Mouse (Mus musculus) stomach, embryonic 16.5 days (tissue): ENCODE results near the gene Elk4. TPM values are rescaled to one million over a fixed set of nuclear protein-coding genes. Genes with fewer than 3 reads are reported as not detected.

Experiments used
- ATAC-seq: fragments of 200-750 bp; cut with Nextera tagmentation; 2 replicates; pipeline ENCODE4 v1.8.0; 2017; ENCODE audit warnings: moderate number of reproducible peaks, moderate TSS enrichment; ENCODE audit not compliant: insufficient read depth, low FRiP score
- H3K27ac ChIP-seq: fragments of 300-500 bp; sonication (generic); 2 replicates; pipeline ENCODE4 v1.5.1; 2014; ENCODE audit warnings: low read length
- H3K27me3 ChIP-seq: fragments of 300-500 bp; sonication (generic); 2 replicates; pipeline ENCODE4 v1.6.1; 2014; ENCODE audit warnings: low read length, control low read depth, mixed read lengths; ENCODE audit not compliant: control insufficient read depth, insufficient read depth
- H3K36me3 ChIP-seq: fragments of 300-500 bp; sonication (generic); 2 replicates; pipeline ENCODE4 v1.6.1; 2014; ENCODE audit warnings: low read length; ENCODE audit not compliant: control insufficient read depth, insufficient read depth
- H3K4me1 ChIP-seq: fragments of 300-500 bp; sonication (generic); 2 replicates; pipeline ENCODE4 v1.6.1; 2014; ENCODE audit warnings: low read length, control low read depth, mixed read lengths; ENCODE audit not compliant: control insufficient read depth, insufficient read depth
- H3K4me2 ChIP-seq: fragments of 300-500 bp; sonication (generic); 2 replicates; pipeline ENCODE4 v1.6.1; 2014; ENCODE audit warnings: low read depth, low read length, mixed read lengths
- H3K4me3 ChIP-seq: fragments of 300-500 bp; sonication (generic); replicated peaks from 2 replicates; pipeline ENCODE4 v1.5.1; 2014; ENCODE audit warnings: mild to moderate bottlenecking, low read length
- H3K9ac ChIP-seq: fragments of 300-500 bp; sonication (generic); 2 replicates; pipeline ENCODE4 v1.6.1; 2014; ENCODE audit warnings: low read length
- H3K9me3 ChIP-seq: fragments of 300-500 bp; sonication (generic); replicated peaks from 2 replicates; pipeline ENCODE4 v1.6.1; 2016; ENCODE audit warnings: low read length, control low read depth; ENCODE audit not compliant: control insufficient read depth
- WGBS: fragments of 180-500 bp; shearing (Covaris S2); extraction: QIAGEN DNeasy Blood & Tissue Kit; methylation state at CpG from one replicate; pipeline ENCODE4 v1.1.7; 2014; 5-methylcytosine and 5-hydroxymethylcytosine counted together
- polyA plus RNA-seq: library from polyadenylated mRNA; unstranded; fragments of >200 nt; fragmentation: Nextera tagmentation; extraction: Ambion mirVana; gene quantifications from 2 replicates; pipeline ENCODE4 v1.2.1, GENCODE M21; 2015

Gene Elk4
- polyA plus RNA-seq, 1 experiment from 2014 or later, result 21.3 TPM

GRCm38 (mm10) chr1:131993169-131994040 lies 14.0 kb upstream of the Elk4 start:
- Histone ChIP-seq H3K27me3 (no peaks in the 10 kb centered on the region), H3K36me3 (no peaks in the 10 kb centered on the region), H3K4me3 (no peak overlapping the region), H3K4me2 (no peak overlapping the region), H3K27ac (no peak overlapping the region), H3K4me1 (no peaks in the 10 kb centered on the region), H3K9ac (no peak overlapping the region), H3K9me3 (no peaks in the 10 kb centered on the region)
- ATAC-seq, result no peak
- WGBS, result 79% methylated on average over 12 of the region's 12 CpGs

GRCm38 (mm10) chr1:131995062-131995461 lies 12.3 kb upstream of the Elk4 start:
- Histone ChIP-seq H3K4me1 (no peaks in the 10 kb centered on the region), H3K36me3 (no peaks in the 10 kb centered on the region), H3K27ac (no peak overlapping the region), H3K4me3 (no peak overlapping the region), H3K4me2 (no peak overlapping the region), H3K9me3 (no peaks in the 10 kb centered on the region), H3K27me3 (no peaks in the 10 kb centered on the region), H3K9ac (no peak overlapping the region)
- no peak for ATAC-seq
- WGBS, result 36% methylated on average over 4 of the region's 4 CpGs

DNA sequence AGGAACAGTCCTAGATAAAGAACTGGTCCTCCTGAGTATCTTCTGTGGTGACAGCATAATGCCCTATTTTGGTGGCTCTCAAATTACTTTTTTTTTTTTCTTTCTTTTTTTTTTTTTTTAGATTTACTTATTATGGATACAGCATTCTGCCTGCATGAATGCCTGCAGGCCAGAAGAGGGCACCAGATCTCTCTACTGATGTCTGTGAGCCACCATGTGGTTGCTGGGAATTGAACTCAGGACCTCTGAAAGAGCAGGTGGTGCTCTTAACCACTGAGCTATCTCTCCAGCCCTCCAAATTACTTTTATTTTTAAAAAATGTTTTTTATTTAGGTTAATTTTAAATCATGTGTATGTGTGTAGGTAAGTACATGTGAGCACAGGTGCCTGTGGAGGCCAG lies 6.9 kb upstream of the Elk4 start:
- H3K4me2 ChIP-seq, result no peak overlapping the region
- H3K36me3 ChIP-seq, result no peaks in the 10 kb centered on the region
- no peaks in the 10 kb centered on the region for H3K27me3 ChIP-seq
- ATAC-seq, result no peak
- H3K9ac ChIP-seq, result no peak overlapping the region
- no peaks in the 10 kb centered on the region for H3K4me1 ChIP-seq
- H3K4me3 ChIP-seq, result no peak overlapping the region
- no peaks in the 10 kb centered on the region for H3K9me3 ChIP-seq
- H3K27ac ChIP-seq, result no peak overlapping the region

DNA sequence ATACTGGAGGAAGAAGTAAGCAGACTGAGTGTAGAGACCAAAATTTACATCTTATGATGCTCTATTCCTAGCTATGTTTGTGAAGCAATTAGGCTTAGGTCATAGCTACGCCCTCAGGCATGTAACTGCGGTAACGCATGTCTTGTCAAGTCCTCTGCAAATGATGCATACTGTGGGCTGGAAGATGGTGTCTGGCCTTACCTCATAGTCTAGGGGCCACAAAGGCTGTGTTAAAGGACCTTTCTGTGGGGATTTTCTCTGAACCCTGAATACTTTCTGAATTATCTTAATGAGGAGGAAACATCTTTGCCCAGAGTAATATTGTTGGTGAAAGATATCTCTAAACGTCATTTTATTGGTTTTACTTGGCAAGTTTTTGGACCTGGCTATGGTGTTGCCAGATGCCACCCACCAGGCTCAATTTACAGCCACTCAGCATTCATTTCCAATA lies 5.5 kb upstream of the Elk4 start:
- Histone ChIP-seq H3K27ac (no peak overlapping the region), H3K36me3 (no peaks in the 10 kb centered on the region), H3K4me1 (peaks cover 8% of the 10 kb centered on the region; the same call in 1 of the 2 replicates), H3K9ac (no peak overlapping the region), H3K4me2 (no peak overlapping the region), H3K9me3 (no peaks in the 10 kb centered on the region), H3K27me3 (no peaks in the 10 kb centered on the region), H3K4me3 (no peak overlapping the region)
- no peak for ATAC-seq
- WGBS, result 79% methylated on average over 4 of the region's 4 CpGs

- H3K9ac ChIP-seq, result no peak overlapping the region
- H3K27ac ChIP-seq, result no peak overlapping the region
- no peaks in the 10 kb centered on the region for H3K36me3 ChIP-seq
- peaks cover 8% of the 10 kb centered on the region; the same call in 1 of the 2 replicates for H3K4me1 ChIP-seq
- H3K4me3 ChIP-seq, result no peak overlapping the region
- H3K9me3 ChIP-seq, result no peaks in the 10 kb centered on the region
- no peaks in the 10 kb centered on the region for H3K27me3 ChIP-seq
- 60% methylated on average over 2 of the region's 2 CpGs for WGBS
- H3K4me2 ChIP-seq, result no peak overlapping the region
- no peak for ATAC-seq
Observed at GRCm38 (mm10) chr1:132003111-132003510, 4.3 kb upstream of the Elk4 start.

DNA sequence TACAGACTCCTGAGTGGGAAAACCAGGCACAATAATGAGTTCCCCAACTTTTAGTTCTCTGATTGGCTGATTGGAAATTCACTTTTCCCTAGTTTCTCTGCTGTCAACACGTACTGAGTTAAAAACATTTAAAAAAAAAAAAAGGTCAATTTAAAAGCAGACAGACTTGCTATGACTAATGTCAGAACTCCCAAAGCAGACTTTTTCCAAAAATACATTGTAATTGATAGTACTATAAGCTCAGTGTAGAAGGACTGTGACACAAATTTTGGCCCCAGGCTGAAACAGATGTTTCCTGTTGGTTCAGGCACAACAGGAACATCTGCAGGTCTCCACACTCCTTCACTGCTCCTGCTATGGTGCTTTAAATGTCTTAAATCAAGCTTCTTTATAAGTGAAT lies 3.6 kb upstream of the Elk4 start:
- H3K9me3 ChIP-seq, result no peaks in the 10 kb centered on the region
- no peaks in the 10 kb centered on the region for H3K27me3 ChIP-seq
- H3K9ac ChIP-seq, result no peak overlapping the region
- H3K4me3 ChIP-seq, result no peak overlapping the region
- no peaks in the 10 kb centered on the region for H3K36me3 ChIP-seq
- H3K4me1 ChIP-seq, result peaks cover 9% of the 10 kb centered on the region
- H3K4me2 ChIP-seq, result no peak overlapping the region
- no peak for ATAC-seq
- 31% methylated on average over 1 of the region's 1 CpGs for WGBS
- H3K27ac ChIP-seq, result no peak overlapping the region

DNA sequence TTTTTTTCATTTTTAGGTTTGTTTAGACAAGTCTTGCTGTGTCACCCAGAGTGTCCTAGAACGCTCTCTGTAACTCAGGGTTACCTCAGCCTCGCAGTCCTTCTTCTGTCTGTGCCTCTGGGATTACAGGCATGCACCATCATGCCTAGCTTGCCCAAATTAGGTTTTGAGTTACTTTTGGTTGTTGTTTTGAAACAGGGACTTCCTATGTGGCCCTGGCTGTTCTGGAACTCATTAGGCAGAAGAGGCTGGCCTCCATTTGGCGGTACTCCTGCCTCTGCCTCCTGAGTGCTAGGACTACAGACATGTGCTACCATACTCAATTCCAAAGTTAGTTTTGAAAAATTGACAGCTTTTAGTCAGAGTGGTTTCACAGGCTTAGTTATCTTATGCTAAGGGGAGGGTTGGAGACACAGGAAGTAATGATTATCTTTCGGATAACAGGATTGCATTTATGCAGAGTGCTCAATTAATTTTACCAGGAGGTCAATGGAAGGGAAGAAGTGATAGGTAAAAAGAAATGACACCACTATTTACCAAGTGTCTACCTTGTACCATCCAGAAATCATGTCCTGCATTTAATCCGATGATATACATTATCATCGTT lies 2.7 kb upstream of the Elk4 start:
- peaks cover 18% of the 10 kb centered on the region for H3K4me1 ChIP-seq
- no peaks in the 10 kb centered on the region for H3K9me3 ChIP-seq
- H3K27me3 ChIP-seq, result no peaks in the 10 kb centered on the region
- no peak for ATAC-seq
- no peak overlapping the region for H3K9ac ChIP-seq
- WGBS, result 77% methylated on average over 6 of the region's 6 CpGs
- H3K36me3 ChIP-seq, result no peaks in the 10 kb centered on the region
- no peak overlapping the region for H3K27ac ChIP-seq
- no peak overlapping the region for H3K4me3 ChIP-seq
- no peak overlapping the region for H3K4me2 ChIP-seq

DNA sequence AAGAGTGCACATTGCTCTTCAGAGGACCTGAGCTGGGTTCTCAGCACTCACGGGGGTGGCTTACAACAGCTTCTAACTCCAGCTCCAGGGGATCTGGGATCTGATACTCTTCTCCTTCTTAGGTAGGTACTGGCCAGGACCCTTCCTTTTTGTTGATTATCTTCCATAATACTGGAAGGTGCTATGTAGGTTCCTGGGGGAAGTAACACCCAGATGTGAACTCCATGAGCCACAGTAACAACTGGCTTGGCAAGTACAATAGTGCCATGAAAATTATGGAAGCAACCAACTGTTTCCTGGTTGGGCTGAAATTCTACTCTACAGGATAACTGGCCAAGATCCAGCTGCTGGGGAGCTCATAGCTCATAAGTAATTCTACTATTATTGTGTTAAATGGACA lies 1.9 kb upstream of the Elk4 start:
- H3K4me3 ChIP-seq, result no peak overlapping the region
- no peaks in the 10 kb centered on the region for H3K9me3 ChIP-seq
- H3K4me1 ChIP-seq, result peaks cover 23% of the 10 kb centered on the region
- H3K27me3 ChIP-seq, result no peaks in the 10 kb centered on the region
- H3K9ac ChIP-seq, result no peak overlapping the region
- no peak for ATAC-seq
- H3K36me3 ChIP-seq, result no peaks in the 10 kb centered on the region
- WGBS, result 76% methylated on average over 1 of the region's 1 CpGs
- no peak overlapping the region for H3K27ac ChIP-seq
- no peak overlapping the region for H3K4me2 ChIP-seq

DNA sequence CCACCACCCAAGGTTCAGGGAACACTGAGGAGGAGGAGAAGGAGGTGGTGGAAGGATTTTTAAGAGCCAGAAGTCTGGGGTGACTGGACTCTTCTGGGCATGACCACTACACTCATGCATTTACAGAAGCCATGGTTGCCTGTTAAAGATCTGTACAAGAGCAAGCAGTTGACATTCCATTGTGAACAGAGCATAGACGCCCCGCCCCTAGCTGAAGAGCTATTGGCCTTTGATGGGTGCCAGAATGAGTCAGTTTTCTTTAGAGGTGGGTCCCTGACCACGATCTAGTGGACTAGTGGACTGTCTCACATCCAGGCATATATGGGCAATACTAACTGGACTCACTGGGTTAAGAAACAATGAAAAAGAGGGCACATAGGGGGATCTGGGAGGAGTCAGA lies 1.4 kb upstream of the Elk4 start:
- peaks cover 26% of the 10 kb centered on the region for H3K4me1 ChIP-seq
- no peak overlapping the region for H3K9ac ChIP-seq
- 70% methylated on average over 3 of the region's 3 CpGs for WGBS
- ATAC-seq, result no peak
- H3K9me3 ChIP-seq, result no peaks in the 10 kb centered on the region
- no peak overlapping the region for H3K27ac ChIP-seq
- no peaks in the 10 kb centered on the region for H3K36me3 ChIP-seq
- no peak overlapping the region for H3K4me3 ChIP-seq
- H3K27me3 ChIP-seq, result no peaks in the 10 kb centered on the region
- H3K4me2 ChIP-seq, result no peak overlapping the region
